Mouse (Mus musculus) adrenal gland, postnatal 36 days (tissue): ENCODE data around the gene Clcn2. TPM values are rescaled to one million over a fixed set of nuclear protein-coding genes. Genes with fewer than 3 reads are reported as not detected.
A peak's percentile ranks its signal among the peaks of the same experiment; 100 is the strongest.

ENCODE experiments used
- DNase-seq, 2 experiments: peaks; one replicate each; pipeline ENCODE4 v3.0.0; 2021; ENCODE audit warnings: mixed read lengths in 1 of 2
- long read RNA-seq, 2 experiments: library from polyadenylated mRNA; stranded (forward); transcript quantifications; one replicate each; pipeline ENCODE4 v2.0.0; 2021; ENCODE audit warnings: borderline sequencing depth in 2 of 2
- total RNA-seq, 2 experiments: library from RNA; stranded (reverse); gene quantifications; 2 replicates each; pipeline ENCODE4 v1.2.3; 2021

The Clcn2 gene
- total RNA-seq: 10 to 100 TPM; 19.3 to 66.2 TPM
- long read RNA-seq, experiment 1, transcript Clcn2-201 (24 exons, 3,128 nt): major isoform, 29 of 47 reads
- long read RNA-seq, experiment 1, partial matches to known transcripts: 3 of 47 reads
- long read RNA-seq, experiment 1, other reads (novel, unspliced or antisense): 15 of 47 reads
- long read RNA-seq, experiment 2, partial matches to known transcripts: 0 of 7 reads
- long read RNA-seq, experiment 2, other reads (novel, unspliced or antisense): 5 of 7 reads

DNA sequence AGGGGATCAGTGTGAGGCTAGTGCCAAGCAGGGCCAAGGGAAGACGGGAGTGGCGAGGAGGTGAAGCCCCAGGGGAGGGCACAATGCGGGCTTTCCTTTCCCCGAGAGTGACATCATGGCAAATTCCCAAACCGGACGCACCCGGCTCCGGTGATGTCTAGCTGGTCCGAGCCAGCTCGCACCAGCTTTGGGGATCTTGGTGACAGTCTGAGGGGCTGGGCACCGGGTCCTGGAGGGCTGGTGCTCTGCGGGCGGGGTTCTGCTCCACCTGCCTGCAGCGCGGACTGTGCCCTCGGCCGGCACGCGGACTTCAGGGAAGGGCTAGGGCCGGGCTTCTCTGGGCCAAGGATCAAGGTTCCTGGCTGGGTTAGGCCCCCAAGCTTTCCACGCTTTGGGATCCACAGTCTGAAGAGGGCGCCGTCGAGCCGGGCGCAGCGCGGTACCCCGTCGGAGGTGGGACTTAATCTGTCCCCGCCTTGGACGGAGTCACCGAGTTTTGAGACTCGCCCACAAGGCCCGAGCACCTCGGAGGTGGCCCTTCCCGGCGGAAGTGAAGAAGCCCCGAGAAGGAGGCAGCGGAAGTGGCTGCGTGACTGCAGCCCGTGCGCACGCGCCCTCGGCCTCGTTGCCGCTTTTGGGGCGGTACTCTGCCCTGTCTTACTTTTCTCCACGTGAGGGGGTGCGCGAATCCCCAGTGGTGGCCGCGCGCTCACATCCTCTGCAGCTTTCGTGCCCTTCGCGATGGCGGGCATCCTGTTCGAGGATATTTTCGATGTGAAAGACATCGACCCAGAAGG lies at the start of gene Clcn2, which contains the start of gene Polr2h:
Clcn2 (minus strand) TSS at position 566 of the 797 bp plus-strand sequence.
Polr2h (plus strand) TSS at position 485 of the 797 bp plus-strand sequence.
- DNase-seq: peak; percentile 98

- peak; percentile 58 to 79 for DNase-seq
These were observed 47.7 kb upstream of the Clcn2 start for GRCm38 (mm10) chr16:20765244-20765643.

DNA sequence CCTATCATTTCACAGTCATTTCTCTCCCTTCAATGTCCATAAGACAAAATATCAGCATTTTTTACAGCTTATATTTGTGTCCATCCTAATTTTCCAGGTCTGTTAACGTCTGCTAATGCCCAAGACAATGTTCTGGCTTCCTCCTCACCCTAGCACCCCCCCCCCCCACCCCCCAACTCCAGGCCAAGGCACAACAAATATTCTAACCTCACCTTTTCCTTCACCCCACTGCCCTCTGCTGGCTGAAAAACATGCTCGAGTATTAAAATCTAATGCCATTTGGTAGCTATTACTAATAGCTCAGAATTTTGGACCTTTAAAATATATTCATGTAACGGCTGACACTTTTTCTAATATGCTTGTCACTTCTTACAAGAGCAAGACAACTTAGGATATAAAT lies 44.1 kb upstream of the Clcn2 start:
- peak; percentile 65 to 76 for DNase-seq

GRCm38 (mm10) chr16:20757385-20757784 lies 39.8 kb upstream of the Clcn2 start:
- no peak for DNase-seq

DNA sequence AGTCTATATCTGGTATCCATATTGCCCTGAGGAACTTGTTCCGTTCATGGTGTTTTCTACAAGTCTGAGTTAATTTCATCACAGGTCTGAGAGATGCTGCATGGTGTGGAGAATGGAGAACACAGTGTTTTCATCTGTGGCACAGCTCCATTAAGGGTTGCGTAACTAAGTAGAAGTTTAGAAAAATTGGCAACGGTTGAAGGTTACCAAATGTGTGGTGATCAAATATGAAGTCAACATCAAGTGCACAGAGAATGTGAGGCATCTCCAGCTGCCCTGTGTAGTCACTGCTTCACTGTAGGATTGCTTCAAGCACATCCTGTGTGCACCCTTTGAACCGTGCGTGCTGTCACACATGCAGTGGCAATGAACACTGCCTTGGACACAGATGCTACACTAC lies 38.5 kb upstream of the Clcn2 start:
- DNase-seq: peak; percentile 47 to 61

DNA sequence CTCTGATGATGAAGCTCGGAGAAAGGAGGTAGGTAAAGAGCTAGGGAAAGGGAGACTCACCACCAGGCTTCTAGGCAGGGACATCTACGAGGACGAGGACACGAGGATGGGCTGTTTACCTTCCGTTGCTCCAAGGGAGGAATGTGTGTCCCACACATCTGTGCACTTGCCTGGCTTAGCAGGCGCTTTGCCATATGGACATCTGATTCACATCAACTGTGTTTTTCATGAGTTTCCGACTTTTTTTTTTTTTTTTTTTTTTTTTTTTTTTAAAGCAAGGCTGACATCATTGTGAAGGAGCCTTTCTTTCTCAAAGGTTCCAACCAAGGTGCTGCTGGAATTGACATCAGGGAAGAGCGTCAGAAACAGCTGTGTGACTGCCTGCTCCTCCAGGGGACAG lies 33.0 kb upstream of the Clcn2 start:
- no peak for DNase-seq

- peak; percentile 75 to 80 for DNase-seq
These were observed 29.1 kb upstream of the Clcn2 start for GRCm38 (mm10) chr16:20746641-20747040.

GRCm38 (mm10) chr16:20739845-20740244 lies 22.3 kb upstream of the Clcn2 start:
- DNase-seq: no peak

- DNase-seq: no peak
These were observed 19.3 kb upstream of the Clcn2 start for GRCm38 (mm10) chr16:20736823-20737222.

- DNase-seq: no peak
These were observed 18.6 kb upstream of the Clcn2 start for GRCm38 (mm10) chr16:20736168-20736567.

- DNase-seq: no peak
These were observed 18.1 kb upstream of the Clcn2 start for GRCm38 (mm10) chr16:20735651-20736050.

GRCm38 (mm10) chr16:20733731-20734730 lies 16.5 kb upstream of the Clcn2 start, which contains the start of gene Thpo:
TSS of gene Thpo (minus strand) at chr16:20734511.
- no peak for DNase-seq

GRCm38 (mm10) chr16:20732925-20733730 lies 15.6 kb upstream of the Clcn2 start, which contains the start of gene Chrd:
TSS of gene Chrd (plus strand) at chr16:20733127.
- peak; percentile 83 to 84 for DNase-seq

DNA sequence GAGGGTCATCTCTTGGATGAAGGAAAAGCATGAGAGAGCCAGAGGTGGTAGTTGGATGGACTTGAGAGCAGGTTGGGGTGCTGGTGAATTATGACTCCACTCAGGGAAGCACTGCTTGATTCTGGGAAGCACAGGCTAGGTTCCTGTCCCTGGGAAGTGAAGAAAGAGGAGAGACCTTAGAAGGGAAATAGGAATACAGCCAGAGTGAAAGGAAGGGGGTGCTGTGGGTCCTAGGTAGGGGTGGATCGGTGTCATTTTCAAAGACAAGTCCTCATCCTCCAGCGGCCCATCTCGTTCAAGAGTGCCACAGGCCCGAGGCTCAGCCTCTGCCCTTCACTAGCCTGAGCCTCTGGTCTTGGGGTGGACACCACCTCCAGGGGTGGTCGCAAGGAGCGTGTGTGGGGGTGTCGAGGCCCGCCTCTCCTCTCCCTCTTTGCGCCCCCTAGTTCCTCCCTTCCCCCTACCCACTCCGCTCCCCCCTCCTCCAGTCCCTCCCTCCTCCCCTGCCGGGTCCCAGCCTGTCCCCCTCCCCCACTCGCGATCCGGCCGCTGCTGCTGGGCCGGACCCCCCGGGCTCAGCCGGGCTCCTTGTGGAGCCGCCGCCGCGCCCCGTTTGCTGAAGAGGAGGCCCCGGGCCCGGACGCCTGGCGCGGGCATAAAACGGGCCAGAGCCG lies 14.8 kb upstream of the Clcn2 start:
- DNase-seq: no peak

- no peak for DNase-seq
These were observed 14.1 kb upstream of the Clcn2 start for GRCm38 (mm10) chr16:20731688-20732087.

DNA sequence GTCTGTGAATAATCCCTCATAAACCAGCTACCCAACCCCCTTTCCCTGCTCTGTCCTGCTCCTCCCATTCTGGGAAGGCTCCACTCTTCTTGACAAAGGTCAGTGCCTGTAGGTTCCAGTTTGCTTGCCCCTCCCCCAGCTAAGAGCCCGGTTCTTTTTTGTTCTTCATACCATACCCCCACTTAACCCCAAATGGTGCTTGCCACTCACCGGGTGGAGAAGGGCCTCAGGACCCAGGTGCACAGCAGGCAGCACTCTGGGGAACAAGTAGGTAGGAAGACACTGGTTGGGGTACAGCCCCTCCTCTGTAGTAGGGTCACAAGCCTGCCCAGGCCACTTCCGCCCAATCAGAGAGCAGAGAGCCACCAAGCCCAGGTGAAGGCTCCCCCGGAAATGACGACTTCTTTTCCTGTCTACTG lies 12.8 kb upstream of the Clcn2 start:
- DNase-seq: peak; percentile 24 to 28

- DNase-seq: no peak
These were observed 8.8 kb upstream of the Clcn2 start for GRCm38 (mm10) chr16:20726384-20726783.

GRCm38 (mm10) chr16:20725750-20726149 lies 8.2 kb upstream of the Clcn2 start:
- no peak for DNase-seq

DNA sequence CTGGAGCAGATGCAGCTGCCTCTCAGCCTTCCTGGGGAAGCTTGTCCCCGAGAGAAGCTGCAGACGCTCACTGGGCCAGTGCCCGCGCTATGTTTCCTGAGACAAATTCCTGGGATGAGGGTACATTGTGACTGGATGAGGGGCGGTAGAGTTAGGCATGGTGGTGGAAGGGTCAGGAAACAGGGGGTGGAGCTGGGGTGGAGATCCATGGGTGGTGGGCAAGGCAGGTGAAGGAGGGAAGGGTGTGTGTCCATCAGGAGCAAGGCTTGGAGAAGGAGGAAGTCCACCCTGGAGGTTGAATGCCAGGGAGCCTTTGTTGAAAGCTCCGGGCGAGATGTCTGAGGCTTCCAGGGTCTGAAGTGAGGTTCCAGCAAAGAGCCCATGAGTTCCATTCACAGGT lies 7.8 kb upstream of the Clcn2 start:
- no peak for DNase-seq

- DNase-seq: peak; percentile 84 to 85
These were observed 6.8 kb upstream of the Clcn2 start for GRCm38 (mm10) chr16:20724338-20724748.
